Mouse (Mus musculus): ENCODE measurements around the gene Smc4.
A peak's percentile ranks its signal among the peaks of the same experiment; 100 is the strongest.
"Not testable (repeated sequence)": the region's sequence is repeated elsewhere in the genome, so short reads cannot be mapped to it uniquely, and the experiment has no call there.

The Smc4 gene

GRCm38 (mm10) chr3:69017181-69017580, 12.6 kb downstream of the Smc4 start:
- no peak for DNase-seq (ENCODE audit: inconsistent ontology term)

- not testable (repeated sequence) for DNase-seq (ENCODE audit: inconsistent ontology term)
These were observed 14.1 kb downstream of the Smc4 start for GRCm38 (mm10) chr3:69018635-69019034.

DNA sequence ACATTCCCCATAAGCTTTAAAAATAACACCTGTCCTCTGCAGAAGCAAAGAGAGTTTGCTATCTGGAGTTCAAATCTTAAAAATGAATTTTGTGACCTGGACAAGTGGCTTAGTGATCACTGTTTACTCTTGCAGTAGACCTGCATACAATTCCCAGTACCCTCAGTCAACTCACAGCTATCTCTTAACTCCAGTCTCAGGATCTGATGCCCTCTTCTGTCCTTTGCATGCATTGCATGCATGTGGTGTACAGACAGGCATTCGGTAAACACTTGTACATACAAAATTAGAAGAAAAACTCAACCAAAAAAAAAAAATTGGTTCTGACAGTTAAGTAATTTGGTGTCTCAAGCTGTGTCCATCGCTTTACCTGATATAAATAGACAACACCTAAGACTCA, 15.7 kb downstream of the Smc4 start:
- no peak for DNase-seq (ENCODE audit: inconsistent ontology term)

GRCm38 (mm10) chr3:69020764-69021163, 16.2 kb downstream of the Smc4 start:
- DNase-seq (ENCODE audit: inconsistent ontology term) = no peak

DNA sequence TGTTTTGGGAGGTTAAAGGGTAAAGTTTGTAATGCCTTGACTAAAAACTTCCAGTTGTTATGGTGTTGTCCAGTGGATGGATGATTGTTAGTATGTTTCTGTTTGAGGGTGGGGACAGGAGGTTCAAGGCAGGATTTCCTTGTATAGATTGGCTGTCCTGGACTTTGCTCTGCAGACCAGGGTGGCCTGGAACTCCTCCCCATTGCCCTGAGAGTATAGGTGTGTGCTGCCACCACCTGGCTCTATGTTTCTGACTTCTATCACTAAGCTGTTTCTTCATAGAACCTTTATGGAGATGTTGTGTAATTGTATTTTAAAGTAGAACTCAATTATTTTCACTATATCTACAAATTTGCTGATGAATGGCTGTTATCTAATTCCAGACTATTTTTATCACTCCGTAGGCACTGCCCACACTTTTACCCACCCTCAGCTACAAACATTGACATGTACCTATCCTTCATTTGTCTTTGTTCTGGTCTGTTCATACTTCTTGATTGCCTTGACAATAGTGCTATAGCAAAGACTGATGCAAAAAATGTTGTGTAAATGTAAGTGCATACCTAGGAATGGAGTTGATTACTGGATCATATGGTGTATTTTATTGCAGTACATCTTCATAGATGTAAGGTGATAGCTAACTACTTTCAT, 21.7 kb downstream of the Smc4 start:
- DNase-seq (ENCODE audit: inconsistent ontology term) = no peak

DNA sequence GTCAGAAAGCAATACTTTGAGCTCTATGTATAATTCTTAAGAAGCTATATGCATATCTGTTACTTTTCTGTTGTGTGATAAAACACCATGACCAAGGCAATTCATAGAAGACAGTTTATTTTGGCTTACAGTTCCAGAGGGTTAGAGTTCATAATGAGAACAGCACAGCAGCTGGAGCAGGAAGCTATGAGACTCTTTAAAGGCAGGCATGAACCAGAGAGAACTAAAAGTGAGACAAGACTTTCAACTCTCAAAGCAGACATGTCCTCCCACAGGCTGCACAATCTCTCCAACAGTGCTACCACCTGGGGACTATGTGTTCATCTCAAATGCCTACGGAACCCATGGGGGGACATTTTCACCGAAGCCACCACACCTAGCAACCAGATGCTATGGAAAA, 35.6 kb downstream of the Smc4 start:
- no peak for DNase-seq (ENCODE audit: inconsistent ontology term)

DNA sequence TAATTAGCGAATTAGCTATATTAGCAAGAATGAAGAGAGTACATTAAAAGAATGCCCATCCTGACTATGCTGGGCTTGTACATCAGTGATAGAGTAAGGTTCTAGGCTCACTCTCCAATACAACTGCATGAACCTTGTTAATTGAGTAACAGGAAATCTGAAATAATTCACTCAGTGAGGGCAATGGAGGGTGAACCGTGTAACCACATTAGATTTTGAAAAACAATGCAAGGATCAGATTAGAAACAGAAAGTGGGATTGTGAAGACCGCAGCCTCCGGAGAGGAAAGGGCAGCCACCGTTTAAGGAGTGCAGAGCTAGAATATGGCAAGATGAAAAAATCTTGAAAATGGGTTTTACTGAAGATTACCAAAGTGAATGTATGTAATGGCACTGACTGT, 36.8 kb downstream of the Smc4 start:
- peak; percentile 65 for DNase-seq (ENCODE audit: inconsistent ontology term)

- no peak for DNase-seq (ENCODE audit: inconsistent ontology term)
These were observed 39.6 kb downstream of the Smc4 start for GRCm38 (mm10) chr3:69044167-69044591.

DNA sequence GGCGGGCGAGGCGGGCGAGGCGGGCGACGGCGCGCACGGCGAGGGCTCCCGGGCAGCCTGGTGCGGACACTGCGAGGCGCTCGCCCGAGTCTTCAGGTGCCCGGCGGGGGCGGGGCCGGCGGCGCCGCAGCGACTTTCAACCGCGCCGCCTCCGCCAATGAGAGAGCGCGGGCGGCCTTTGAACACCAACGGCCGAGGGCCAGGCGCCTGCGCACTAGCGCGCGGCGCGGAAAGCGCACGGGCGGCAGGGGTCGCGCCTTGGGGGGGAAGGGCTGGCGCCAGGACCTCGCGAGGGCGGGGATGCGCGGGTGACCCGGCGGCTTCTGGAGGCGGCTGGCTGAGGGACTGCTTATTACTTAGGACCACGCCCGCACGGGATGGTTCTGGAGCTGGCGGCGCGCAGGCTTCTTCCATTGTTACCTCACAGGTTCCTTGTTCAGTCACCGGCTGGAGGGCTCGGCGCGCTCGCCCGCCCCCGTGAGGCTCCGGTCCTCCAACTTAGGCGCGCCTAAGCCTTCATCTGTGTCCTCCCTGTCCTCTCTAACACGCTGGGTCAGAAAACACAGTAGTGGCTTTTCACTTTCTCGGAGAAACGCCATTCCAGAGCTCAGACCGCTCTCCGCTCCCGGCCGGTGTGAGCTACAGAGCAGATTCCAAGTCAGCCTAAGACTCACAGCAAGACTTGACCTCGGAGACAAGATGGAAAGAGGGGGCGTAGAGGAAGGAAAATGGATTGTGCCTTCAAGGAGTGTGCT, 40.3 kb downstream of the Smc4 start, which contains the start of gene Trim59:
Gene Trim59, minus strand, starts transcription at position 111 of the 755 bp plus-strand sequence.
- DNase-seq (ENCODE audit: inconsistent ontology term) = peak; percentile 96

DNA sequence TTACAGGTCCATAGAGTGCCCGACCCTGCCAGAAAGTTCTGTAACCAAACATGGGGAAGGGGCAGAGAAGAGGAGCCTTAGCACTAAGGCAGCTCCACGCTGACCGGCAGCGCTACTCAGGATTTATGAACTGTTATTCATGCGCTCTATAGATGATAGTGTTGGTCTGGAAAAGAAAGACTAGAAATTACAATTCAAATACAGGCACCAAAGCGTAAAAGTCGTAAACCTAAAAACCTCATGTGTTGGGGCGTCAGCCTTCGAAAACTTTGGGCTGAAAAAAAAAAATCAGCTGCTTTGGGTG, 40.8 kb downstream of the Smc4 start:
- no peak for DNase-seq (ENCODE audit: inconsistent ontology term)

DNA sequence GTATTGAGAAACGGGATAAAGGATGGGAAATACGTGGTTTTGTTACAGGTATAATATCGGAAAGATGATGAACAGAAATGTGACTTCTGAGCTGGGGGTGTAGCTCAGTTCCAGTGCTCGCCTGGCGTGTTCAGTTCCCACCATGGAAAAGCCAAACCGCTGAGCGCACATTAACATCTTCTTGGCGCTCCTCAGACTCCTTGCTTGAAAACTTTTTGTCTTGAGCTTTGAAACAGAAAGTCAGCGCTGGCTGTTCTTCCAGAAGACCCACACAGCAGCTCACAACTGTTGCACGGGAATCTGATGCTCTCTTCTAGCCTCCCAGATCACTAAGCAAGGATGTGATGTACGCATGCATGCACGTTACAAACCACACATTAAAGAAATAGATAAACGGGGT, 41.2 kb downstream of the Smc4 start:
- DNase-seq (ENCODE audit: inconsistent ontology term) = no peak

DNA sequence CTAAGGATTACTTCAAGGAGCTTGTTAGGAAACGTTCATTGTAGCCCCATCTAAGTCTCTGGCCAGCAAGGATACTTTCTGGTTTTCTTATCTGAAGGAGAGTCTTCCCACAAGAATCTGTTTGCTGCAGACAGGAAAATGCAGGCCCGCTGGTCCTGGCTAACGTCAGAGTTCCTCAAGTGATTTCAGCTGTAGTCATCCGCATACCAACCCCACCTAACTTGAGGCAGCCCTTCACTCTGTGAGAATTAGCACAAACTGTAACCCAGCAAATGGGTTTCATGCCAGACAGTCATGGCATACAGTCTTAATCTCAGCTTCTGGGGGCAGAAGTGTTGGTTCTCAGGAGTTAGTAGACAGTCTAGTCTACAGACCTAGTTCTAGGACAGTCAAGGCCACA, 42.0 kb downstream of the Smc4 start:
- DNase-seq (ENCODE audit: inconsistent ontology term) = peak; percentile 64

GRCm38 (mm10) chr3:69047684-69048083, 43.1 kb downstream of the Smc4 start:
- no peak for DNase-seq (ENCODE audit: inconsistent ontology term)

GRCm38 (mm10) chr3:69049011-69049410, 44.5 kb downstream of the Smc4 start:
- DNase-seq (ENCODE audit: inconsistent ontology term) = no peak

DNA sequence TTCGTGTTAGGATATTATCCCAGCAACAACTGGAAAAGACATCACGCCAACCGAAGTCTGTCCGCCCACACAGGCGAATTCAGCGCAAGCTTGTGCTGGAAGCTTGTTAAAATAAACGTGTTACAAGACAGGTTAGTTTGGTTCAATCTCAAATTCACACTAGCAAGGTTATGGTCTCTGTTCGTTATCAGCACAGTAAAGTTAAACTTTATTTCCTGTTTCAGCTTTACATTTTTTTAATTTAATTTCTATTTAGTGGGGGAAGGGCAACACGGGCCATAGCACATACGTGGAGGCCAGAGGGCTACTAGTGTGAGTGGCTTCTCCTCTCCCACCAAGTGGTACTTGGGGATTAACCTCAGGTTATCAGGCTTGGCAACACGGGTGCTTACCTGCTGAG, 47.4 kb downstream of the Smc4 start:
- DNase-seq (ENCODE audit: inconsistent ontology term) = no peak

GRCm38 (mm10) chr3:69054760-69055432, 50.4 kb downstream of the Smc4 start:
- DNase-seq (ENCODE audit: inconsistent ontology term) = no peak

DNA sequence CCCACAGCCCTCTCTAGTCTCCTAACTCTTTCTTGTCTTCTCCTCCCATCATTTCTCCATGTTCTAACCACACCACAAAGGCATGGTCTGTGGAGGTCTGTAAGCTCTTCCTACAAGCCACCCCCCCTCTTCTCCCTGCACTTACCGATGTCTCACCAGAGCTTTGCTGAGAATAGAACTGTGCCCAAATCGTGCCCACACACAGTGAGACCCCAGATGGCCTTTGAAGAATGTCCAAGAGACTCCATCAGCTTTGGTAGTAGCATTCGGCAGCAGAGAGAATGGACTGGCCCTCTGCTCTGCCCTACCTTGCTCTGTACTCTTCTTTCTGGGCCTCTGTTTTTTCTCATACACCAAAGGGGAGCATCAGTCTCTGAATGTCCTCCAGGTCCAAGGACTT, 51.3 kb downstream of the Smc4 start:
- DNase-seq (ENCODE audit: inconsistent ontology term) = no peak

DNA sequence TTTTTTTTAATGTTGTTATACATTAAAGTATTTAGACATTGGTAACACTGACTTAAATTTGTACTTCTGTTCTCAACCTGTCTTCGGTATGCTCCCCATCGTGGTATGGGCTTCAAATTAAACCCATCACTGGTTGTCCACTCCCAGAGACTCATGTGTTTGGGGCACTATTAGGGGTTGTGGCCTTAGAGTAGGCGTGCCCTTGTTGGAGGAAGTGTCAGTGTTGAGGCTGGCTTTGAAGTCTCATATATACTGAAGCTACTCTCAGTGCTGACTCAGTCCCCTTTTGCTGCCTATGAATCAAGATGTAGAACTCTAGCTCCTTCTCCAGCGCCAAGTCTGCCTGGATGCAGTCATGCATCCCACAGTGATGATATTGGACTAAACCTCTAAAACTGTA, 56.1 kb downstream of the Smc4 start:
- DNase-seq (ENCODE audit: inconsistent ontology term) = no peak

DNA sequence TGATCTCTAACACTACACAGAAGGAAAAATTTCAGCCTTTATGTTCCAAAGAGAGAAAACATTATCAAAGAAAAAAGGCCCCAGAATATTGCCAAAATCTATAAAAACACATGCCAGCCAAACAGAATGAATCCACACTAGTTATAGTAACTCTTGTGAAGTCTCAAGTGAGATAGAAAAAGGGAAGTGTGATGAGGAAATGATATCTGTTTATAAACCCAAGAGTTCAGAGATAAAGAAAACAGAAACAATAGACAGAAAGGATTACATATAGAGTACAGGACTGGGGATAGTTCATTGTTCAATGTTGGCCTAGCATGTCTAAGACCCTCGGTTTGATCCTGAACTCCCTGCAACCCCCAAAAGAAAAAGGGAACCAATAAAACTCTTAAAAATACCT, 58.2 kb downstream of the Smc4 start:
- no peak for DNase-seq (ENCODE audit: inconsistent ontology term)

DNA sequence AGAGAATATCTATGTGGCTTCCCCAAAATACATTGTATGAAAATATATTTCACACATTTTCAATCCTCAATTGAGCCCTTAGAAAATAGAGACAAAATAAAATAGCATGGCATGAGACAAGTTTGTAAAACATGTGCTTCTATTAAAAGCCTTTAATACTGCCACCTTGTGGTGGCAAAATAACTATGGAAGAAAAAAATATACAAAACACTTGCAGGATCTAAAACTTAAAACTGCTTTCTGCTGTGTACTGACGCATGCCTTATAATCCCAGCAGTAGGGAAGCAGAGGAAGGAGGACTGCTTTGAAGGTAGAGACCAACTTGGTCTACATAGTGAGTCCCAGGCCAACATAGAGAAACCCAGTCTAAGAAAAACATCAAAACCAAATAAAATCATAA, 59.5 kb downstream of the Smc4 start:
- DNase-seq (ENCODE audit: inconsistent ontology term) = no peak

All from Muller cell, postnatal 12 days (primary cell).